Mouse (Mus musculus) kidney, postnatal 14 days (tissue): ENCODE results near the gene Vwa8.

ENCODE experiments used
- DNase-seq: peaks from one replicate; pipeline ENCODE4 v3.0.0; 2022; ENCODE audit warnings: mixed read lengths

Vwa8 gene

DNA sequence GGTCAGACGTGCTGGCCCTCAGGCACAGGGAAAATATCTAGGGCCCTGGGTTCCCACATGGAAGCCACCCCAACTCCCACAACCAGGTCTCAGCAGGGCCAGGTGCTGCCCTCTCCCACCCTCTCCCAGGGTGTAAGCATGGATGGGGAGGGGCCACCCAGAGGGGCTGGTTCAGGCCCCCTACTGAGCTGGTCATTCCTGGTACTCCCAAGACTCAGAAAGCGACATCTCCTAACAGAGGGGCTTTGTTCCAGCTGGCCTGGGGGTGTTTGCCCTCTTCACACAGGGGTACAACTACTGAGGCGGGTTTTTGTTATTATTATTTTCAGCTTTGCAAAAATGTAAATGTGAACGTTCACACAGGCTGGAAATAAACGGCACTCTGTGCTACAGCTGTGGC, 386.3 kb downstream of the Vwa8 start:
- DNase-seq: no peak

DNA sequence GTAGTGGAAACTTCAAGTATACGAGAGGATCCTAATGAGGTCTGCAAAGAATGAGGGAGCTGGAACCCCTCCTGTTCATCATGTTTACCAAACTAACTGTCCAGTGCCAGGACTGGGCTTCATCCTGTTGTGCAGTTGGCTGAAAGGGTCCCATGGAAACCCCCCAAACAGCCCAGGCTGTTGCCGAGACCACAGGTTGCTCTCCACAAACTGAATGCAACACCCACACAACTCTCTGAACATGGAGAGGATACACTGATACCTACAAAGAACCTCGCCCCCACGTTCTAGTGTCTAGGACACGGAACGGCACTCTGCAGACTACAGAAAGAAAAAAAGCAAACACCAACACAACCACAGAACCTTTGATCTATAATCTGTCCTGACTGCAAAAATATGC, 387.4 kb downstream of the Vwa8 start:
- DNase-seq: no peak

- DNase-seq: no peak
Measured at GRCm38 (mm10) chr14:79239402-79239801, 390.6 kb downstream of the Vwa8 start.

DNA sequence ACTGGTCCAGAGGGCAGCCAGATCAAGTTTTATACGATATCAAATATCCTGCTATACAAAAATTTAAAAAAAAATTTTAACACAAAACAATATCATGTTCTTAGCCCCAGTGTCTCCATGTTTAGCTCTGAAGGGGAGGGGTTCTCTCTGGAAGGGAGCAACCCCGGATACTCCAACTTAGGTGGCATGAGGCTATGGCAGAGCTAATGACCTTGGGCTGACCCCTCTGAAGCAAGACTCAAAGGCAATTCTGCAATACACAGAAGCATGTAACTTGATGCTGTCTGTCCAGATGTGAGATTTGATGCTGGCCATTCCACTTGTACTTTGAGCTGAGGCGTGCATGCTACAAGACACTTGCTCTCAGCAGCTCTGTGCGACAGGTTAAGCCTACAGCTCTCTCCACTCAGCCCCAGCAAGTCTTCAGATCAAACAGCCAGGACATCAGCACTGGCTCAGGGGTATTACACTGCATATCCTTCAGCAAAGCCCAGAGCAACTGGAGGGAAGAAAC, 392.3 kb downstream of the Vwa8 start:
- DNase-seq: no peak

- no peak for DNase-seq
Measured at GRCm38 (mm10) chr14:79241656-79242385, 393.0 kb downstream of the Vwa8 start.

DNA sequence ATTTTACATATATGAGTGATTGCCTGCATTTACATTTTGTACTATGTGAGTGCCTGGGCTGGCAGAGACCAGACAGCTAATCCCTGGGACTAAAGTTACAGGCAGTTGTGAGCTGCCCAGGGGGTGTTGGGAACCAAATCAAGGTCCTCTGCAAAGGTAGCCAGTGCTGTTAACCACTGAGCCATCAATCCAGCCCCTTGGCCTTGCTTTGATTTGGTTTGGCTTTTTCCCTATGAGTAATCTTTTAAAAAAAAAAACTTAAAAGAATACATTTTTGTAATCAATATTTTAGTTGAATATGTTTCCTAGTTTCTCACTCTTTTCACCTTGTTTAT, 393.5 kb downstream of the Vwa8 start:
- DNase-seq: no peak

GRCm38 (mm10) chr14:79243038-79243883, 394.4 kb downstream of the Vwa8 start:
- no peak for DNase-seq

GRCm38 (mm10) chr14:79244571-79244970, 395.7 kb downstream of the Vwa8 start:
- DNase-seq: no peak

GRCm38 (mm10) chr14:79251727-79252285, 403.0 kb downstream of the Vwa8 start:
- DNase-seq: no peak
